Mouse (Mus musculus) lung, postnatal 4 days (tissue): ENCODE measurements around the gene Tcte3.
"Not testable (repeated sequence)": the region's sequence is repeated elsewhere in the genome, so short reads cannot be mapped to it uniquely, and the experiment has no call there.

ENCODE experiments used
- DNase-seq, 2 experiments: peaks; one replicate each; pipeline ENCODE4 v3.0.0; 2021

The Tcte3 gene

GRCm38 (mm10) chr17:15025513-15025912, 15.8 kb downstream of the Tcte3 start:
- not testable (repeated sequence) for DNase-seq

GRCm38 (mm10) chr17:15024502-15025193, 16.6 kb downstream of the Tcte3 start:
- DNase-seq: not testable (repeated sequence)

GRCm38 (mm10) chr17:15023878-15024492, 17.3 kb downstream of the Tcte3 start:
- DNase-seq: not testable (repeated sequence)

- peak; percentile 39 to 58 for DNase-seq
These were observed 19.6 kb downstream of the Tcte3 start for GRCm38 (mm10) chr17:15021503-15022220.

- not testable (repeated sequence) for DNase-seq
These were observed 31.4 kb downstream of the Tcte3 start, which contains the start of gene Gm3435 for GRCm38 (mm10) chr17:15009706-15010413. Gene Gm3435, plus strand, starts transcription at chr17:15010176.

GRCm38 (mm10) chr17:15009088-15009487, 32.2 kb downstream of the Tcte3 start:
- DNase-seq: not testable (repeated sequence)

GRCm38 (mm10) chr17:15000047-15000446, 41.2 kb downstream of the Tcte3 start:
- not testable (repeated sequence) for DNase-seq

GRCm38 (mm10) chr17:14994140-14994539, 47.1 kb downstream of the Tcte3 start:
- DNase-seq: not testable (repeated sequence)

- DNase-seq: not testable (repeated sequence)
These were observed 48.0 kb downstream of the Tcte3 start for GRCm38 (mm10) chr17:14993139-14993832.

GRCm38 (mm10) chr17:14992522-14993138, 48.7 kb downstream of the Tcte3 start:
- not testable (repeated sequence) for DNase-seq

- DNase-seq: peak; percentile 3 to 10
These were observed 51.1 kb downstream of the Tcte3 start for GRCm38 (mm10) chr17:14990116-14990702.

GRCm38 (mm10) chr17:14978362-14979038, 62.8 kb downstream of the Tcte3 start, which contains the start of the genes 9030025P20Rik and Gm3417:
Gene 9030025P20Rik, plus strand, starts transcription at chr17:14978468.
Gene Gm3417, minus strand, starts transcription at chr17:14978790.
- not testable (repeated sequence) for DNase-seq

- not testable (repeated sequence) for DNase-seq
These were observed 63.4 kb downstream of the Tcte3 start for GRCm38 (mm10) chr17:14977718-14978361.
